Mouse (Mus musculus): ENCODE measurements around the gene Ddost. TPM values are rescaled to one million over a fixed set of nuclear protein-coding genes. Genes with fewer than 3 reads are reported as not detected.

Ddost gene
- total and polyA plus RNA-seq, 2 experiments from 2014 or later: 218 to 232 TPM

DNA sequence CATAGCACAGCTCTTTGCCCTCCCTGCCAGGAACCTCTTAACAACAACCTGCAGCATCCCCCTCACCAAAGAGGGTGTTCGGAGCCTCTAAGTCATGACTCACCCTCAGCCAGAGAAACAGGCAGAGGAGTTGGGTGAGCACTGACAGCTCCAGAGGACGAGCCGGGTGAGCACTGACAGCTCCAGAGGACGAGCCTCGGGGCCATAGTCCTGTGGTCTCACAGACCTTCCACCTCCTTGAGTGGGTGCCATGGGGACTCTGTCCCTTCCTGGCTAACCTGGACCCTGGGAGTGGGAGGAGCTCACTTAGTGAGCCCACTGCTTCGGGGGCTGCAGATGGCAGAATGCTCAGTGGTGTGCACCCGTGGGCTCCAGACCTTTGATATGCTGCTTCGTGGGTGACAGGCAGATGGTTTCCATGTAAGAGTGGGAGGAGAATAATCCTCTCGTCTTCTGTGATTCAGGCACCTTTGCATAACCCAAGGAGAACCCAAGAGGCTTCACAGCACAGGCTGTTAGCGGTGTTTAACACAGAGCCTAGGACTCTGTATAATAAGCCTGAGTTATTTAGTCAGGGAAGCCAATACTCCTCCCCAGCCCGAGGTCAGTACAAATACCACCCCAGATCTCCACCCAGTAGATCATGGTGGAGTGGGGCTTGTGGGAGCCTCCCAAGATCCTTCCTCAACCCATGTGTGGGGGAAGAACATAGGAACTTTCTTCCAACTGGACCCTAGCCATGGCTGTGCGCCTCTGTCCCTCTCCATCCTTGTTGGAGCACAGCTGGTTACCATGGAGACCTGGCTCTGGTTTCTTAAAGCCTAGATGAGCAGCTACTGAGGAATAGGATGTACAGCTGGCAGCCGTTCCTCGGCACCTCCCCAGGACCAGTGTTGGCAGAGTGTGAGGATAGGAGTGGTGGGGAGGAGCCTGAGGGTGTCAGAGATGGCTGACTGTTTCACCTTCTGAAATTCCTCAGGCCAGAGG lies 32.2 kb upstream of the Ddost start:
- ATAC-seq (peak; percentile 34; the same call in 1 of the 2 replicates), DNase-seq (ENCODE audit: low spot score) (peak; percentile 68)
- Histone ChIP-seq H3K4me1 (ENCODE audit: insufficient read depth, low read length) (peaks cover 8% of the 10 kb centered on the region; the same call in 1 of the 2 replicates), H3K9ac (replicated peaks; ENCODE audit: low read length) (no peak overlapping the region), H3K36me3 (ENCODE audit: insufficient read depth, low read length) (no peaks in the 10 kb centered on the region), H3K27me3 (ENCODE audit: insufficient read depth, low read length) (no peaks in the 10 kb centered on the region), H3K27ac (peak overlapping the region; percentile 20; the same call in 1 of the 2 replicates), H3K4me3 (ENCODE audit: low read length) (no peak overlapping the region), H3K9me3 (ENCODE audit: low read length) (no peaks in the 10 kb centered on the region), H3K4me2 (ENCODE audit: low read depth, low read length) (no peak overlapping the region)
- WGBS: 58% methylated on average over 14 of the region's 14 CpGs
- no peak for TF ChIP-seq CTCF (IDR thresholded peaks at IDR 0.05; ENCODE audit: low read depth)

DNA sequence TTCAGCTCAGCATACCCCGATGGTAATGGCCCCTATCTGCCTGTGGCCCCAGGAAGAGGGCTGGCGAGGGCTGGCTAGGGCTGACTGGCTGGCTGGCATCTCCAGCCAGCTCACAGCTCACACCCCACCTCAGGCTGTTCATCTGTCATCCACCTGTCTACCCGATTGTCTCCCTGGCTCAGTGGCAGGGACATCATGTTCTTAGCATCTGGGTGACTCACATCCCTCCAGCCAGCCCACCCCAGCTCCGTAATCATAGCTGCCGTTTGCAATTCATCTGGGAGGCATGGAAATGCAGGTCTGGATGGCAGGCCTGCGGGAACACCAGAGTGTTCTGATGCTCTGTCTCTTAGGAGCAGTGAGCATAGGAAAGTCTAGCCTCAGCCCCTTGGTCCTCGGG lies 26.2 kb upstream of the Ddost start:
- no peaks in the 10 kb centered on the region for H3K4me1 ChIP-seq (ENCODE audit: insufficient read depth, low read length)
- H3K9me3 ChIP-seq (ENCODE audit: low read length): no peaks in the 10 kb centered on the region
- no peak overlapping the region for H3K4me3 ChIP-seq (ENCODE audit: low read length)
- ATAC-seq: no peak
- H3K9ac ChIP-seq (replicated peaks; ENCODE audit: low read length): no peak overlapping the region
- no peak overlapping the region for H3K4me2 ChIP-seq (ENCODE audit: low read depth, low read length)
- H3K27me3 ChIP-seq (ENCODE audit: insufficient read depth, low read length): no peaks in the 10 kb centered on the region
- no peak for TF ChIP-seq CTCF (IDR thresholded peaks at IDR 0.05; ENCODE audit: low read depth)
- no peak overlapping the region for H3K27ac ChIP-seq
- WGBS: 58% methylated on average over 7 of the region's 7 CpGs
- H3K36me3 ChIP-seq (ENCODE audit: insufficient read depth, low read length): no peaks in the 10 kb centered on the region
- DNase-seq (ENCODE audit: low spot score): no peak

DNA sequence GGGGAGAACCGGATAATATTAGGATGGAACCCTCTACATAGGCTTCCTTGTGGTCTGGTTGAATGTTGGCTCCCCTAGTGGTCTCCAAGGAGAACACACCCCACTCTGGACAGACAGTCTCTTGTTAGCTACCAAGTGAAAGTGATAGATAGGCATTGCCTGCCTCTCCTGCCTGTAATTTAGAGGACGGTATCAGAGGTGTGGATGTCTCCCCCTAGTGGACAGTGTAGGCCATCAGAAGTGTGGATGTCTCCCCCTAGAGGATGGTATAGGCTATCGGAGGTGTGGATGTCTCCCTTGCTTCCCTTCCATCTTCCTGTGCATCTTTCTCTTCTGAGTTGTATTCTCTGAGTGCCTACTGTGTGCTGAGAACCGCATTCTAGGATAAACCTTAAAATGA lies 21.7 kb upstream of the Ddost start:
- 21% methylated on average over 4 of the region's 4 CpGs for WGBS
- Histone ChIP-seq H3K27ac (no peak overlapping the region), H3K4me1 (ENCODE audit: insufficient read depth, low read length) (no peaks in the 10 kb centered on the region), H3K4me2 (ENCODE audit: low read depth, low read length) (no peak overlapping the region), H3K4me3 (ENCODE audit: low read length) (no peak overlapping the region), H3K36me3 (ENCODE audit: insufficient read depth, low read length) (no peaks in the 10 kb centered on the region), H3K27me3 (ENCODE audit: insufficient read depth, low read length) (no peaks in the 10 kb centered on the region), H3K9ac (replicated peaks; ENCODE audit: low read length) (no peak overlapping the region), H3K9me3 (ENCODE audit: low read length) (no peaks in the 10 kb centered on the region)
- DNase-seq (ENCODE audit: low spot score) (peak; percentile 92), ATAC-seq (peak; percentile 85)
- TF ChIP-seq CTCF (IDR thresholded peaks at IDR 0.05; ENCODE audit: low read depth): peak; percentile 100

- Histone ChIP-seq H3K27ac (no peak overlapping the region), H3K9me3 (ENCODE audit: low read length) (no peaks in the 10 kb centered on the region), H3K9ac (replicated peaks; ENCODE audit: low read length) (no peak overlapping the region), H3K36me3 (ENCODE audit: insufficient read depth, low read length) (no peaks in the 10 kb centered on the region), H3K27me3 (ENCODE audit: insufficient read depth, low read length) (no peaks in the 10 kb centered on the region), H3K4me3 (ENCODE audit: low read length) (no peak overlapping the region), H3K4me2 (ENCODE audit: low read depth, low read length) (no peak overlapping the region), H3K4me1 (ENCODE audit: insufficient read depth, low read length) (no peaks in the 10 kb centered on the region)
- WGBS: 86% methylated on average over 12 of the region's 12 CpGs
- no peak for ATAC-seq
- no peak for TF ChIP-seq CTCF (IDR thresholded peaks at IDR 0.05; ENCODE audit: low read depth)
- DNase-seq (ENCODE audit: low spot score): no peak
Measured at GRCm38 (mm10) chr4:138286411-138286810, 18.1 kb upstream of the Ddost start.

GRCm38 (mm10) chr4:138288691-138289090 lies 15.8 kb upstream of the Ddost start:
- Histone ChIP-seq H3K36me3 (ENCODE audit: insufficient read depth, low read length) (no peaks in the 10 kb centered on the region), H3K4me3 (ENCODE audit: low read length) (no peak overlapping the region), H3K9me3 (ENCODE audit: low read length) (no peaks in the 10 kb centered on the region), H3K9ac (replicated peaks; ENCODE audit: low read length) (no peak overlapping the region), H3K27me3 (ENCODE audit: insufficient read depth, low read length) (no peaks in the 10 kb centered on the region), H3K27ac (no peak overlapping the region), H3K4me2 (ENCODE audit: low read depth, low read length) (no peak overlapping the region), H3K4me1 (ENCODE audit: insufficient read depth, low read length) (no peaks in the 10 kb centered on the region)
- DNase-seq (ENCODE audit: low spot score) (no peak), ATAC-seq (no peak)
- WGBS: 92% methylated on average over 7 of the region's 7 CpGs
- TF ChIP-seq CTCF (IDR thresholded peaks at IDR 0.05; ENCODE audit: low read depth): no peak

DNA sequence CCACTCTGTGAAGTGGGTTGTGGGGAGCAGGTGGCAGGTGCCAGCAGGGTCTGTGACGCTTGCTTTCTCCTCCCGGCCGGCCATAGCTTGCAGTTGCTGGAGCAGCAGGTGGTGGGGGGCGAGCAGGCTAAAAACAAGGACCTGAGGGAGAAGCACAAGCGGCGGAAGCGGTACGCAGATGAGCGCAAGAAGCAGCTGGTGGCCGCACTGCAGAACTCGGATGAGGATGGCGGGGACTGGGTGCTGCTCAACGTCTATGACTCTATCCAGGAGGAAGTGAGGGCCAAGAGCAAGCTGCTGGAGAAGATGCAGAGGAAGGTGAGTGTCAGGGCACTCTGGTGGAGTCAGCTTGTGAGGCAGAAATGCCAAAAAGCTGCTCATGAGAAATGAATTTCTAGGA lies 12.5 kb upstream of the Ddost start:
- Histone ChIP-seq H3K4me1 (ENCODE audit: insufficient read depth, low read length) (no peaks in the 10 kb centered on the region), H3K36me3 (ENCODE audit: insufficient read depth, low read length) (no peaks in the 10 kb centered on the region), H3K27ac (no peak overlapping the region), H3K9ac (replicated peaks; ENCODE audit: low read length) (no peak overlapping the region), H3K9me3 (ENCODE audit: low read length) (no peaks in the 10 kb centered on the region), H3K27me3 (ENCODE audit: insufficient read depth, low read length) (no peaks in the 10 kb centered on the region), H3K4me2 (ENCODE audit: low read depth, low read length) (no peak overlapping the region), H3K4me3 (ENCODE audit: low read length) (no peak overlapping the region)
- 73% methylated on average over 13 of the region's 13 CpGs for WGBS
- DNase-seq (ENCODE audit: low spot score) (no peak), ATAC-seq (no peak)
- no peak for TF ChIP-seq CTCF (IDR thresholded peaks at IDR 0.05; ENCODE audit: low read depth)
